Mouse (Mus musculus): Measurements from ENCODE around the gene Gm884.

The Gm884 gene

GRCm38 (mm10) chr11:103621040-103621439 is at the start of gene Gm884:
TSS of gene Gm884 (minus strand) at chr11:103621140.
- no peak for DNase-seq

- no peak for DNase-seq
Observed at GRCm38 (mm10) chr11:103666907-103667426, 46.0 kb upstream of the Gm884 start.

GRCm38 (mm10) chr11:103666181-103666906 is 45.4 kb upstream of the Gm884 start:
- peak; percentile 19 to 33 for DNase-seq

GRCm38 (mm10) chr11:103665695-103666094 is 44.8 kb upstream of the Gm884 start:
- no peak for DNase-seq

- no peak for DNase-seq
Observed at GRCm38 (mm10) chr11:103663119-103663518, 42.2 kb upstream of the Gm884 start.

GRCm38 (mm10) chr11:103662546-103662945 is 41.6 kb upstream of the Gm884 start:
- DNase-seq = no peak

- DNase-seq = peak in 1 of 2 experiments; percentile 26
Observed at GRCm38 (mm10) chr11:103661863-103662262, 40.9 kb upstream of the Gm884 start.

- no peak for DNase-seq
Observed at GRCm38 (mm10) chr11:103658189-103658588, 37.2 kb upstream of the Gm884 start.

GRCm38 (mm10) chr11:103656520-103656919 is 35.6 kb upstream of the Gm884 start:
- no peak for DNase-seq

GRCm38 (mm10) chr11:103653359-103653965 is 32.5 kb upstream of the Gm884 start:
- DNase-seq = no peak

- no peak for DNase-seq
Observed at GRCm38 (mm10) chr11:103651426-103651825, 30.5 kb upstream of the Gm884 start.

GRCm38 (mm10) chr11:103649983-103650493 is 29.1 kb upstream of the Gm884 start:
- peak; percentile 12 to 24 for DNase-seq

- peak; percentile 50 to 61 for DNase-seq
Observed at GRCm38 (mm10) chr11:103649301-103649982, 28.5 kb upstream of the Gm884 start, which contains the start of gene Rprml. TSS of gene Rprml (plus strand) at chr11:103649570.

GRCm38 (mm10) chr11:103648656-103649055 is 27.7 kb upstream of the Gm884 start:
- no peak for DNase-seq

GRCm38 (mm10) chr11:103647921-103648620 is 27.1 kb upstream of the Gm884 start:
- DNase-seq = no peak

GRCm38 (mm10) chr11:103646301-103646700 is 25.4 kb upstream of the Gm884 start:
- no peak for DNase-seq

- peak; percentile 41 to 52 for DNase-seq
Observed at GRCm38 (mm10) chr11:103645731-103646130, 24.8 kb upstream of the Gm884 start.

GRCm38 (mm10) chr11:103643211-103643610 is 22.3 kb upstream of the Gm884 start:
- no peak for DNase-seq

GRCm38 (mm10) chr11:103639407-103639946 is 18.5 kb upstream of the Gm884 start:
- peak; percentile 66 to 70 for DNase-seq

- DNase-seq = no peak
Observed at GRCm38 (mm10) chr11:103638790-103639189, 17.9 kb upstream of the Gm884 start, which contains the start of gene Lyzl6. TSS of gene Lyzl6 (minus strand) at chr11:103638890.

GRCm38 (mm10) chr11:103636261-103636660 is 15.3 kb upstream of the Gm884 start:
- no peak for DNase-seq

- DNase-seq = no peak
Observed at GRCm38 (mm10) chr11:103635481-103635880, 14.5 kb upstream of the Gm884 start.

Data from cerebellum, adult 18-20 months (tissue).